Mouse (Mus musculus) midbrain, embryonic 14.5 days (tissue): Measurements from ENCODE around the gene Dst. TPM values are rescaled to one million over a fixed set of nuclear protein-coding genes. Genes with fewer than 3 reads are reported as not detected.

Source experiments
- ATAC-seq: fragments of 200-750 bp; cut with Nextera tagmentation; 2 replicates; pipeline ENCODE4 v1.8.0; 2017; ENCODE audit warnings: moderate number of reproducible peaks, moderate library complexity; ENCODE audit not compliant: low FRiP score, low TSS enrichment
- DNase-seq: peaks from one replicate; pipeline ENCODE4 v3.0.0-alpha.2; 2015
- H3K27ac ChIP-seq: fragments of 300-500 bp; sonication (generic); replicated peaks from 2 replicates; pipeline ENCODE4 v1.5.1; 2014; ENCODE audit warnings: mild to moderate bottlenecking, low read depth, low read length, moderate library complexity
- H3K27me3 ChIP-seq: fragments of 300-500 bp; sonication (generic); 2 replicates; pipeline ENCODE4 v1.6.1; 2014; ENCODE audit warnings: low read length, control low read depth, mixed read lengths; ENCODE audit not compliant: control insufficient read depth, insufficient read depth
- H3K36me3 ChIP-seq: fragments of 300-500 bp; sonication (generic); 2 replicates; pipeline ENCODE4 v1.6.1; 2014; ENCODE audit warnings: low read length, control low read depth; ENCODE audit not compliant: control insufficient read depth, insufficient read depth
- H3K4me1 ChIP-seq: fragments of 300-500 bp; sonication (generic); 2 replicates; pipeline ENCODE4 v1.6.1; 2014; ENCODE audit warnings: mild to moderate bottlenecking, antibody characterized with exemption, low read length, control low read depth; ENCODE audit not compliant: control insufficient read depth, insufficient read depth
- H3K4me2 ChIP-seq: fragments of 300-500 bp; sonication (generic); 2 replicates; pipeline ENCODE4 v1.6.1; 2014; ENCODE audit warnings: mild to moderate bottlenecking, low read length, moderate library complexity
- H3K4me3 ChIP-seq: fragments of 300-500 bp; sonication (generic); replicated peaks from 2 replicates; pipeline ENCODE4 v1.5.1; 2014; ENCODE audit warnings: low read depth, low read length
- H3K9ac ChIP-seq: fragments of 300-500 bp; sonication (generic); replicated peaks from 2 replicates; pipeline ENCODE4 v1.6.1; 2014; ENCODE audit warnings: mild to moderate bottlenecking, low read length, moderate library complexity
- H3K9me3 ChIP-seq: fragments of 300-500 bp; sonication (generic); 2 replicates; pipeline ENCODE4 v1.6.1; 2016; ENCODE audit warnings: low read length, control low read depth, mixed read lengths; ENCODE audit not compliant: control insufficient read depth
- whole genome bisulfite sequencing: fragments of 180-500 bp; shearing (Covaris S2); extraction: QIAGEN DNeasy Blood & Tissue Kit; methylation state at CpG from one replicate; pipeline ENCODE4 v1.1.7; 2014; 5-methylcytosine and 5-hydroxymethylcytosine counted together
- polyA plus RNA-seq: library from polyadenylated mRNA; unstranded; fragments of >200 nt; fragmentation: Nextera tagmentation; extraction: Ambion mirVana; gene quantifications from 2 replicates; pipeline ENCODE4 v1.2.1, GENCODE M21; 2014

Dst gene
- polyA plus RNA-seq, 1 experiment from 2014 or later = 59.8 TPM

- DNase-seq = no peak
- H3K27me3 ChIP-seq = no peaks in the 10 kb centered on the region
- WGBS = 65% methylated on average over 2 of the region's 2 CpGs
Observed at GRCm38 (mm10) chr1:33969910-33970309, 61.9 kb downstream of the Dst start.

GRCm38 (mm10) chr1:33974401-33974800 lies 66.4 kb downstream of the Dst start:
- no peaks in the 10 kb centered on the region for H3K27me3 ChIP-seq
- H3K4me1 ChIP-seq = no peaks in the 10 kb centered on the region
- no peak overlapping the region for H3K27ac ChIP-seq
- WGBS = 91% methylated on average over 11 of the region's 11 CpGs
- no peak for DNase-seq
- no peak for ATAC-seq
- H3K4me2 ChIP-seq = no peak overlapping the region
- no peak overlapping the region for H3K4me3 ChIP-seq
- no peaks in the 10 kb centered on the region for H3K36me3 ChIP-seq
- no peaks in the 10 kb centered on the region for H3K9me3 ChIP-seq
- H3K9ac ChIP-seq = no peak overlapping the region

More at GRCm38 (mm10) chr1:33969910-33970309, 61.9 kb downstream of the Dst start:
- no peak overlapping the region for H3K4me3 ChIP-seq
- H3K9ac ChIP-seq = no peak overlapping the region
- no peaks in the 10 kb centered on the region for H3K4me1 ChIP-seq
- H3K36me3 ChIP-seq = no peaks in the 10 kb centered on the region
- no peak for ATAC-seq
- H3K4me2 ChIP-seq = no peak overlapping the region
- H3K27ac ChIP-seq = no peak overlapping the region
- H3K9me3 ChIP-seq = no peaks in the 10 kb centered on the region

GRCm38 (mm10) chr1:33975333-33975732 lies 67.3 kb downstream of the Dst start:
- Histone ChIP-seq H3K9me3 (no peaks in the 10 kb centered on the region), H3K4me2 (no peak overlapping the region), H3K9ac (no peak overlapping the region), H3K27me3 (no peaks in the 10 kb centered on the region), H3K4me1 (no peaks in the 10 kb centered on the region), H3K36me3 (no peaks in the 10 kb centered on the region), H3K27ac (no peak overlapping the region), H3K4me3 (no peak overlapping the region)
- WGBS = 85% methylated on average over 4 of the region's 4 CpGs
- DNase-seq (no peak), ATAC-seq (no peak)

- H3K27me3 ChIP-seq = no peaks in the 10 kb centered on the region
- no peaks in the 10 kb centered on the region for H3K36me3 ChIP-seq
- 93% methylated on average over 6 of the region's 6 CpGs for WGBS
- DNase-seq (no peak), ATAC-seq (no peak)
- no peaks in the 10 kb centered on the region for H3K4me1 ChIP-seq
- no peak overlapping the region for H3K4me3 ChIP-seq
- no peaks in the 10 kb centered on the region for H3K9me3 ChIP-seq
- no peak overlapping the region for H3K9ac ChIP-seq
- H3K27ac ChIP-seq = no peak overlapping the region
- H3K4me2 ChIP-seq = no peak overlapping the region
Observed at GRCm38 (mm10) chr1:33977832-33978231, 69.8 kb downstream of the Dst start.

- no peaks in the 10 kb centered on the region for H3K36me3 ChIP-seq
- no peak overlapping the region for H3K27ac ChIP-seq
- H3K4me3 ChIP-seq = no peak overlapping the region
- no peaks in the 10 kb centered on the region for H3K27me3 ChIP-seq
- WGBS = 63% methylated on average over 12 of the region's 12 CpGs
- no peak overlapping the region for H3K9ac ChIP-seq
- DNase-seq (no peak), ATAC-seq (no peak)
- H3K4me2 ChIP-seq = no peak overlapping the region
- no peaks in the 10 kb centered on the region for H3K9me3 ChIP-seq
- no peaks in the 10 kb centered on the region for H3K4me1 ChIP-seq
Observed at GRCm38 (mm10) chr1:33980420-33980819, 72.4 kb downstream of the Dst start.

- ATAC-seq = no peak
- no peaks in the 10 kb centered on the region for H3K27me3 ChIP-seq
- no peak overlapping the region for H3K27ac ChIP-seq
- H3K4me2 ChIP-seq = no peak overlapping the region
- no peak overlapping the region for H3K4me3 ChIP-seq
- H3K9ac ChIP-seq = no peak overlapping the region
- DNase-seq = no peak
- H3K4me1 ChIP-seq = no peaks in the 10 kb centered on the region
- H3K36me3 ChIP-seq = no peaks in the 10 kb centered on the region
- H3K9me3 ChIP-seq = no peaks in the 10 kb centered on the region
- 89% methylated on average over 13 of the region's 13 CpGs for WGBS
Observed at GRCm38 (mm10) chr1:33989643-33990042, 81.6 kb downstream of the Dst start.

GRCm38 (mm10) chr1:33991067-33991466 lies 83.0 kb downstream of the Dst start:
- Histone ChIP-seq H3K9me3 (no peaks in the 10 kb centered on the region), H3K4me3 (no peak overlapping the region), H3K9ac (no peak overlapping the region), H3K27ac (no peak overlapping the region), H3K27me3 (no peaks in the 10 kb centered on the region), H3K4me2 (no peak overlapping the region), H3K4me1 (no peaks in the 10 kb centered on the region), H3K36me3 (no peaks in the 10 kb centered on the region)
- DNase-seq (no peak), ATAC-seq (no peak)
- 90% methylated on average over 6 of the region's 6 CpGs for WGBS

GRCm38 (mm10) chr1:33992810-33993209 lies 84.8 kb downstream of the Dst start:
- no peak overlapping the region for H3K4me3 ChIP-seq
- H3K9ac ChIP-seq = no peak overlapping the region
- ATAC-seq (no peak), DNase-seq (no peak)
- H3K36me3 ChIP-seq = no peaks in the 10 kb centered on the region
- no peak overlapping the region for H3K27ac ChIP-seq
- H3K4me1 ChIP-seq = no peaks in the 10 kb centered on the region
- 90% methylated on average over 11 of the region's 11 CpGs for WGBS
- no peak overlapping the region for H3K4me2 ChIP-seq
- no peaks in the 10 kb centered on the region for H3K9me3 ChIP-seq
- H3K27me3 ChIP-seq = no peaks in the 10 kb centered on the region

GRCm38 (mm10) chr1:33994201-33994600 lies 86.2 kb downstream of the Dst start:
- 67% methylated on average over 9 of the region's 9 CpGs for WGBS

More at GRCm38 (mm10) chr1:33994201-33994600, 86.2 kb downstream of the Dst start:
- Histone ChIP-seq H3K4me1 (no peaks in the 10 kb centered on the region), H3K27ac (no peak overlapping the region), H3K4me2 (no peak overlapping the region), H3K36me3 (no peaks in the 10 kb centered on the region), H3K27me3 (no peaks in the 10 kb centered on the region), H3K9ac (no peak overlapping the region), H3K9me3 (no peaks in the 10 kb centered on the region), H3K4me3 (no peak overlapping the region)
- ATAC-seq (no peak), DNase-seq (no peak)
